Mouse (Mus musculus) adipocyte (in vitro differentiated cells): ENCODE measurements around the gene Styxl1.

Source experiments
- DNase-seq: peaks from one replicate; pipeline ENCODE4 v3.0.0-alpha.2; 2016; ENCODE audit warnings: low spot score

Gene Styxl1

DNA sequence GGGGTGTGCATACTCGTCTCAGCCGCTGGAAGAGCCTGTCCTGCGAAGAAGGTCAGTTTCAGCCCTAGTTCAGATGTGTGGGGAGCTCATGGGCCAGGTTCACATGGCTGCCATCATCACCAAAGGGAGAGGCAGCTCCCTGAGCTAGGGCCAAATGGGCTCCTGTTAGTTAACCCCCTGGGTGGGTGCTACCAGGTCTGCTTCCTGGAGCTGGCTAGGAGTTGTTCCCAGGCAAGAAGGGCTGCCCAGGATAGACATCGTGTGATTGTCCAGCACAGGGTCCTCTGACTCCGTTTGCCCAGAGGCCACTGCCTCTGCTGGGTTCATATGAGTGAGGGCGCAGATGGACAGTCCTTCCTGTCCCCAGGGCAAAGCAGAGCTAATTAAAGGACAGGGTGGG is 52.2 kb downstream of the Styxl1 start:
- no peak for DNase-seq

DNA sequence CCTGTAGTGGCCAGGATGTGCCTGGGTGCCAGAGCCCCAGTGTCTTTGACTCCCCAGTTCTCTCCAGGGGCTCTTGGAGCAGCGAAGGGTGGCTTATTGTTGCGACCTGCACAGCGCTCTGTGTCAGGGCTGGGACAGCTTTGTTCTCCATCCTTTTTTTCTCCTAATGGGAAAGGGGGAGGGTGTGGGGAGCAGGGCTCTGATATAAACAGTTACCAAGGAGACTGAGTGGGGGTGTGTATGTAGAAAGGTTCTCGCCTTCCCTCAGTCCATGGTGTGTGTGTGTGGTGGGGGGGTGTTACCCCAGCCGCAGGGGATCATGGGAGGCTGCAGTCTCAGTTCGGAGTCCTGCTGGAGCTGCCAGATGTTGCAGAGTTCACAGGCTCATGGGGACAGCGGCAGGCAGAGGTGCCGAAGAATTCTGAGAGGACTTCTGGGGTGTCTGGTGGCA is 52.8 kb downstream of the Styxl1 start:
- DNase-seq, result peak; percentile 43

DNA sequence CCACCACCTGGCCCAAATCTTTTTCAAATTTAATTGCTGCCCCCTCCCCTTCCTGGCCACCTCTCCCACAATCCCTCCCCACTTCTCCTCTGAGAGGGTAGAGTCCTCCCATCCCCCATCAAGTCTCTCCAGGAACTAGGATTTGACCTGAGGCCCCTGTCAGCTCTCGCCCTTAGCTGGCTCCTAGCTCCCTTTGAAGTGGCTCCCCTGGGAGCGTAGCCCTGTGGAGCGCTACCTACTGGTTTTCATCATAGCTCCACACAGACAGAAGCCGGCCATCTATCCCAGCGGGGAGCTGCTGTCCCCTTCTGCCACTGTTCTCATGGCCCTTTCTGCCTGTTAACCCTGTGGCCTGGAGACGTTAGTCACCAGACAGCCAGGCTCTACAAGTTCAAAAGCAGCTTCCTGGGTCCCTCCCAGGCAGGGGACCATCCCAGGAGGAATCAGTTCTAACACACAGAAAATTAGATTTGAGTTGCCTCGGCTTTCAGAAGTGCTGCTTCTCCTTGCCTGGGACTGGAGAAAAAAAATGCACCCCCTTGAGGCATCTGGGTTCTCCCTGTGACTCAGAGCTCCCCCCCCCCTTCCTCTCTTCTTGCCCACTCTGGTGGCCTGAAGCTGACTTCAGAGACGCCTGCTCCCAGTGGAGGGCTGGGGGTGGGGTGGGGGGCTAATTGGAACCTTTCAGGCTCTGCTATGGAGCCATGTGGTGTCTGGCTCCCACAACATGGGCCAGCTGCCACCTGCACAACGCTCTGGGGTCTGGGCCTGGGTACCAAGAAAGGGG is 53.5 kb downstream of the Styxl1 start:
- DNase-seq, result no peak

GRCm38 (mm10) chr5:135723165-135723751 is 54.9 kb downstream of the Styxl1 start:
- peak; percentile 55 for DNase-seq

DNA sequence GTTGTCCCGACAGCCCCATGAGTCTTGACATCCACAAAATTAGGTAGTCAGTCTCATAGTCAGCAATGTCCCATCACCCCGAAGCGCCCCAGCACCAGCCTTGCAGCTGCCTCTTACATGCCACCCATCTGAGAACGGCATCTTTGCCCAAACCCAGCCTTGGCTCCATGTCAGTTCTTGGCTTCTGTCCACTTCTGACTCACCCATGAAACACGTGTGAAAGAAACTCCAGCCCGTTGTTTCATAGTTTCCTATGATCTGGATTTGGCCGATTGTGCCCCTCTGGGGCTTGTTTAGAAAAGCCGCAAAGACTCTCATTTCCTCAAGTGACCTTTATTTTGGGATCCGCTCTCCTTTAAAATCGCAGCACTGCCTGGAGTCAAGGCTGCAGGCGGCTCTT is 56.1 kb downstream of the Styxl1 start:
- DNase-seq, result peak; percentile 97

DNA sequence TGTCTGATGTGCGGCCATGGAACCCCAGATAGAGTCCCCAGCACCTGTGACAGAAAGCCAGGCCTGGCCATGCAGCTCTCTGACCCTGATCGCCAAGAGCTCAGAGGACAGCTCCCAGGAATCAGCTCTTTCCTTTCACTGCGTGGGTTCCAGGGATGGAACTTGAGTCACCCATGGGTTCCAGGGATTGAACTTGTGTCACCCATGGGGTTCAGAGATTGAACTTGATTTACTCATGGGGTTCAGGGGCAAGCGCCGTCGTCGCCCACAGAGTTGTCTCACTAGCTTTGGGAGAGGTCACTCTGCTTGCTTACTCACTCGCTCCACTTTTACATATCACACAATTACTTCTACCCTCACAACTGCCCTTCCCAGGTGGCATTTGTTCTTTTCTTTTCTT is 57.1 kb downstream of the Styxl1 start:
- no peak for DNase-seq

GRCm38 (mm10) chr5:135720121-135720520 is 58.1 kb downstream of the Styxl1 start:
- DNase-seq, result no peak

- DNase-seq, result no peak
Measured at GRCm38 (mm10) chr5:135719586-135720120, 58.5 kb downstream of the Styxl1 start.

DNA sequence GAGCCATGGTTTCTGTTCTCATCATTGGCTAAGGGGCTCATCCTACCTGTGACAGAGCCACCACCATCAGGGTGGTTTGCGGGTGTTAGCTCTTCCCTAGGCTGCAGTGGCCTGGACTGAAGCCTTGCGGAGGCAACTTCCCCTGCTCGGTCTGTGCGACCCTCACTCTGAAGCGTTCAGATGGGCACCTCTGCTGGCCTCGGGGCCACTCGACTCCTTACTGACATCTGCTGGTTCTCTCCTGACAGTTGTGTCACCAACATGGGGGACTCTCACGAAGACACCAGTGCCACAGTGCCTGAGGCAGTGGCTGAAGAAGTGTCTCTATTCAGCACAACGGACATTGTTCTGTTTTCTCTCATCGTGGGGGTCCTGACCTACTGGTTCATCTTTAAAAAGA is 62.6 kb downstream of the Styxl1 start:
- DNase-seq, result no peak

- DNase-seq, result peak; percentile 74
Measured at GRCm38 (mm10) chr5:135713441-135714218, 64.6 kb downstream of the Styxl1 start.

- DNase-seq, result no peak
Measured at GRCm38 (mm10) chr5:135712803-135713202, 65.4 kb downstream of the Styxl1 start.

DNA sequence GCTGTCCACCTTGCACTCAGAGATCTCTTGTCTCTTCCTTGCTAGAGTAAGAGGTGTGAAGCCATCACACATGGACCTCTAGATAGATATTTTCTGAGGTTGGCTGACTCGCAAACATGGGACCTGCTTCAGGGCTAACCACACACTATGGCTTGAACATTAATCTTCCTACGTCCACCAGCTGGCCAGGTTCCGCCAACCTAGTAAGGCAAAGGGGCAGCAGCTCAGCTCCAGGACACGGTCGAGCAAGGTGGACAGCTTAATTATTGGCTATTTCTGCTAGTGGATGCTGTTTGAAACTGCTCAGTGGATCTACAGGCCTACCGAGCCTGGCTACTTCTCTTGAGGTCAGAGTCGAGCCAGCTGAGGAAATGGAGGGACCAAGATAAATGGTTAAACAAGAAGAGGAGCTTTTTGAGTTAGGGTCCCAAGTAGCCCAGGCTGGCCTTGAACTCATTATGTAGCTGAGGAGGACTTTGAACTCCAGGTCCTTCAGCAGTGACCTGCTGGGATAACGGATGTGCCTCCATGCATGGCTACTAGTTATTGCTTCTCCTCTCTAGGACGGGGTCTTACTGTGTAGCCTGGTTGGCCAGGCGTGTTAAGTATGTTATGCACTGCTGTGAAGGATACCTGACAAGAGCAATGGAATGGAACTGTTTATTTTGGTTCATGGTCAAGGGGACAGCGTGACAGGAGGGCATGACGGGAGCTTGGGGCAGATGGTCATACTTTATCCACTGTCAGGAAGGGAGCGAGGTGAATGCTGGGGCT is 66.4 kb downstream of the Styxl1 start:
- no peak for DNase-seq

GRCm38 (mm10) chr5:135710599-135711214 is 67.5 kb downstream of the Styxl1 start:
- DNase-seq, result peak; percentile 94

- no peak for DNase-seq
Measured at GRCm38 (mm10) chr5:135709716-135710115, 68.5 kb downstream of the Styxl1 start.

DNA sequence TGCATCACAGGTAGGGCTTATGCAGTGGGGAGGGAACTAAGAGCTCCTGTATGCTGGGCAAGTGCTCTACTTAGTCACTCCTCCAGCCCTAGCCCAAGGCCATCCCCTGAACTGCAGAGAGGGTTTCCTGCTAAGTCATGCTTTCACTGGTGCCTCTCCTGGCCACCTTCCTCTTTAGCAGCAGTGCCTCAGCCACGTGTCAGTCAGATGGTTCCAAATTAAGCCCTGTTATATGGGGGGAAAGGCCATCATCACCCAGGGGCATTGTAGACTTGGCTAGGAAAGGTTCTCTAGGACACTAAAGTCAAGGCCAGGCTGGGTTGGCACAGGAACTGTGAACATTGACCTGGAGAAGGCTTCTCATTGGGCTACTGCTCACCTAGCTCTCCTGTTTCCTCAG is 70.3 kb downstream of the Styxl1 start:
- DNase-seq, result peak; percentile 85

DNA sequence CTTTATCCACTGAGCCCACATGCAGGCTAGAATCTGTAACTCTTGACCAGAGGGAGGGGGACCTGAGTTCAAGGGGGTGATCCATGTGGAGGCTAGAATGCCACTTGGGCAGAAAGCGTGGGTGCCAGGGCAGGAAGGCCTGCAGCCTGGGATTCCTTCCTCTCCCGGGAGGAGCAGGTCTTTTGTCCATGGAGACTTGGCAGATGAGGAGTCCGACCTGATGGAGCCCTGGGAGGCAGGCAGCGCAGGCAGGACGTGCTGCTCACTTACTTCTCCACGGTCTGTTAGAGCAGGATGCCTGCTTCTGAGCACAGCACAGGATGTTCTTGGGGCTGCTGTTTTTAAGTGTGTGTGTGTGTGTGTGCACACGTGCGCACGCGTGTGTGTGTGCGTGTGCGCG is 71.1 kb downstream of the Styxl1 start:
- DNase-seq, result no peak

DNA sequence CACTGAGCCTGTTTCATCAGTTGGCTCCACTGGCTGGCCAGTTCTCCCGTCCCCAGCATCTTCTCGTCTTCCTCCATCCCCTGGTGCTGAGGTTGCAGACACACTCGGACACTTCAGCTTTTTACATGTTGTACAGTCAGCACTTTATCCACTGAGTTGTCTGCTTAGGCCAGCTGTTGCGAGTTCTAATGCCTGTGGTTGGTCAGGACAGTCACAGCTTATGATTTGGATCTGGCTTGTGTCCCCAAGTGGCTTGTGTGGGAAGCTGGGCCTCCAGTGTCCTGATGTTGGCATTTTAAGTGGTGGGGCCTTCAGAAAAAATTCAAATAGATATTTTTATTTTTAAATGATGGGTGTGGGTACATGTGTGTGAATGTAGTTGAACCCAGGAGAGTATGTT is 72.8 kb downstream of the Styxl1 start:
- no peak for DNase-seq

- DNase-seq, result no peak
Measured at GRCm38 (mm10) chr5:135703431-135703830, 74.8 kb downstream of the Styxl1 start.

- DNase-seq, result peak; percentile 80
Measured at GRCm38 (mm10) chr5:135702682-135703192, 75.4 kb downstream of the Styxl1 start.

DNA sequence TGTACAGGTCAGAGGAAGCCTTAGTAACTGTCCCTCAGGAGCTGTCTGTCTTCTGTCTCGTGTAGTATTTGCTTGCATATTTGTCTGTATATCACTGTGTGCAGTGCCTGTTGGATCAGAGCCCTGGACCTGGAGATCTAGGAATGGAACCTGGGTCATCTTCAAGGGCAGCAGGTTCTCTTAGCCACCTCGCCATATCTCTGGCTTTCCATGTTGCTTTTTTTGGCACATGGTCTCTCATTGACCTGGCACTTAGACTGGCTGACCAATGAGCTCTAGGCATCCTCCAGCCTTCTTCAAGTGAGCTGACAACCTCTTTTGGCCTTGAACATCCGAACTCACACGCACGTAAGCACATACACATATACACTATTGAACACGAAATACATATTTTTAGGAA is 76.0 kb downstream of the Styxl1 start:
- no peak for DNase-seq

DNA sequence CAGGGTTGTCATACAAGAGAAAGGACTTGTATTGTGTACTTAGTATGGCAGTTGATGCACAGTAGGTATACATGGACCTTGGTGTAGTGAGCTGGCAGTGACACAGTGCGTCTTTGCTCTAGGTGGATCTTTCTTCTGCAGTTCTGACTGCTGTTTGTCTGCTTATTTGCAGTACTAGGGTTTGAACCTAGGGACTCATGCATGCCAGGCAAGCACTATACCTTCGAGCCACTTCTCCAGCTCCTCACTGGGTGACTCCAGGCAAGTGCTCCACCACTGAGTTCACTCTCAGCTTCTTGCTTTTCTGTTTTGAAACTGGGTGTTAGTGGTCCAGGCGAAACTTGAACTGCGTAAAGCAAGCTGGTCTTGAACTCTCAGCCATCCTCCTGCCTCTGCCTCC is 76.6 kb downstream of the Styxl1 start:
- DNase-seq, result no peak
